Mouse (Mus musculus) E14TG2a.4 (cell line): ENCODE data around the gene Scamp1.

Source experiments
- CTCF ChIP-seq: conservative IDR thresholded peaks from 2 replicates; pipeline ENCODE4 v1.5.1; 2014; ENCODE audit warnings: low read length
- POU5F1 ChIP-seq: IDR thresholded peaks from 2 replicates; pipeline ENCODE4 v1.6.1; 2014; ENCODE audit warnings: low read length, borderline replicate concordance

- TF ChIP-seq CTCF: no peak
- TF ChIP-seq POU5F1: no peak
Measured at GRCm38 (mm10) chr13:94183372-94184021, 102.2 kb downstream of the Scamp1 start.
